Mouse (Mus musculus) myocyte (in vitro differentiated cells): ENCODE data around the gene Atrnl1.

Experiments
- CEBPB ChIP-seq: IDR thresholded peaks from 2 replicates; pipeline ENCODE4 v1.6.1; 2011; ENCODE audit warnings: mild to moderate bottlenecking, moderate library complexity; ENCODE audit not compliant: poor library complexity, insufficient read depth, severe bottlenecking
- E2F4 ChIP-seq: IDR thresholded peaks from one replicate; pipeline ENCODE4 v1.6.1; 2011; ENCODE audit warnings: mild to moderate bottlenecking, control low read depth, moderate library complexity; ENCODE audit not compliant: insufficient read depth
- MAX ChIP-seq: IDR thresholded peaks from one replicate; pipeline ENCODE4 v1.6.1; 2011; ENCODE audit warnings: low read depth, mild to moderate bottlenecking, control low read depth
- MYOD1 ChIP-seq, 3 experiments: IDR thresholded peaks; one replicate each; pipeline ENCODE4 v1.6.1; 2011; ENCODE audit warnings: control low read depth in 2 of 3, low read depth in 2 of 3, mild to moderate bottlenecking in 2 of 3, moderate library complexity in 1 of 3; ENCODE audit not compliant: insufficient read length in 2 of 3, control insufficient read depth in 1 of 3
- POLR2A ChIP-seq: IDR thresholded peaks from one replicate; pipeline ENCODE4 v1.6.1; 2011; ENCODE audit warnings: low read depth, mild to moderate bottlenecking, control low read depth, moderate library complexity; ENCODE audit not compliant: insufficient read length
- TCF12 ChIP-seq: IDR thresholded peaks from one replicate; pipeline ENCODE4 v1.6.1; 2011; ENCODE audit warnings: mild to moderate bottlenecking, control low read depth; ENCODE audit not compliant: poor library complexity, insufficient read depth, severe bottlenecking
- USF1 ChIP-seq: IDR thresholded peaks from one replicate; pipeline ENCODE4 v1.6.1; 2011; ENCODE audit warnings: low read depth, mild to moderate bottlenecking, control low read depth, moderate library complexity

GRCm38 (mm10) chr19:57569040-57569439, 41.8 kb upstream of the Atrnl1 start:
- no peak for TF ChIP-seq POLR2A
- no peak for TF ChIP-seq MAX
- no peak for TF ChIP-seq E2F4
- TF ChIP-seq MYOD1 (IDR thresholded peaks at IDR 0.05; ENCODE audit: control insufficient read depth in 1 of 3, insufficient read length in 2 of 3, low read depth in 2 of 3) = no peak
- no peak for TF ChIP-seq CEBPB
- TF ChIP-seq USF1 = no peak
- TF ChIP-seq TCF12 = no peak
